Mouse (Mus musculus): ENCODE measurements around the gene Efhd2.

The Efhd2 gene

DNA sequence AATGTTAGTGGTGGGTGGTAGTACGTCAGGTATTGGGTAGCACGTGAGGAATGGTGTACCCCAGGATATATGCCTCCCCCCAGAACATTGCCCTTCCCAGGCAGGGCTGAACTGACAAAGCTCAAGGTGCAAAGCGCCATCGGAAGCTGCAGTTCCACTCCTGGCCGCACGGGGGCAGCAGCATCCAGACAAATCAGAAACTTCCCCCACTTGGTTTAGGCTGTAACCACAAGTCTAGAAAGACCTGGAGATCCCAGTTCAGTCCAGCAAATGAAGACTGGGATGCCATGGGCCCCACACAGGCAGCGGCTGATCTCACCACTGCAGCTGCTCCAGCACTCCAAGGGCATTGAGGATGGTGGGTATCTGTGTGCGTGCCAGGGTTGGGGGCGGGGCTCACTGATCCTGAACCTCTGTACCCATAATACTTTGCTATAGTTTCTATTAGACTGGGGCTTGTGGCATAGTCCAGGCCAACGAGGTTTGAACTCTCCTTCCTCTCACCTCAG, 17.2 kb downstream of the Efhd2 start:
- DNase-seq, result peak; percentile 79 to 85

DNA sequence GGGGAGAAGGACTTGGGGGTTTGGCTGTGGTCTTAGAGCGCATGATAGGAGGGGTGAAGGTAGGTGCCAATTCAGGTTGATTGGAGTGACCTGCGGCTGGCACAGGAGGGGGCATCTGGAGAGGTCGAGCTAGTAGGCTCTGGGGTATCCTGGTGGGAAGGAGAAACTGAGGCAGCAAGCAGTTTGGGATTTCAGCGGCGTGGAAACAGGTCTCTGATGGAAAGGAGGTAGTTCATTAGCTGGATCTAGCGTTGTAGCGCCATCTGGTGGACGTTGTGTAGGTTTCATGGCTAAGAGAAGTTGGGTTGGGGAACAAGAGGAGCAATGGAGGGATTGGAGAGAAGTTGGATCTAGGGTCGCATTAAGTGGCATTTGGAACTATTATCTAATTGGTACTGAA, 21.3 kb downstream of the Efhd2 start:
- peak in 1 of 2 experiments; percentile 69 for DNase-seq

GRCm38 (mm10) chr4:141845999-141846398, 28.7 kb downstream of the Efhd2 start, which contains the start of gene Ctrc:
TSS of gene Ctrc (minus strand) at chr4:141846359.
- DNase-seq, result no peak

DNA sequence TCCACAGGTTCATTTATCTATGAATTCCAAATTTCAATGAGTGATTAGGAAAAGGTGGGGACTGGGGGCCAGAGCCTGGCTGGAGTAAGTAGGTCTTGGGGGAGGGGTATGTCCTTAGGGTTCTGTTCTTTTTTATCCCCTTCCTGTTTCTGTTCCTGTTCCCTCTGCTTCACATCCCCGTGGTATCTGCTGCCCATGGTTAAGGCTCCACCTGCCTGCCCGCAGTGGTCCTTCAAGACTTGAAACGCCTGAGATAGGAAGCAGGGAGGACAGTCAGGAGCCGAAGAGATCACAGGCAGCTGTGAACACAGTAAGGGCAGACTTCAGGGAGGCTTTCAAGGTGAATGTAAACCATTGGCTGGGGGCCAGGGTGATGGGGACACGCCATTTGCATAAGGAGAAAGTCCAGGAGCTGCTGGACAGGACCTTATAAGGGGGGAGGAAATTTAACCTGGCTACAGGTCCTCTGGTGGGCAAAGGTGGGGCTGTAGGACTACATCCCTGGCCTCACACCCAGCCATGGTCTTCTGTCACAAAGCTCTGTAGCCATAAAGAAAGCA, 40.1 kb downstream of the Efhd2 start:
- DNase-seq, result peak; percentile 63 to 75

GRCm38 (mm10) chr4:141833911-141834310, 40.8 kb downstream of the Efhd2 start:
- DNase-seq, result no peak

- DNase-seq, result no peak
Measured at GRCm38 (mm10) chr4:141831361-141831760, 43.4 kb downstream of the Efhd2 start.

- DNase-seq, result no peak
Measured at GRCm38 (mm10) chr4:141830381-141830780, 44.3 kb downstream of the Efhd2 start.

DNA sequence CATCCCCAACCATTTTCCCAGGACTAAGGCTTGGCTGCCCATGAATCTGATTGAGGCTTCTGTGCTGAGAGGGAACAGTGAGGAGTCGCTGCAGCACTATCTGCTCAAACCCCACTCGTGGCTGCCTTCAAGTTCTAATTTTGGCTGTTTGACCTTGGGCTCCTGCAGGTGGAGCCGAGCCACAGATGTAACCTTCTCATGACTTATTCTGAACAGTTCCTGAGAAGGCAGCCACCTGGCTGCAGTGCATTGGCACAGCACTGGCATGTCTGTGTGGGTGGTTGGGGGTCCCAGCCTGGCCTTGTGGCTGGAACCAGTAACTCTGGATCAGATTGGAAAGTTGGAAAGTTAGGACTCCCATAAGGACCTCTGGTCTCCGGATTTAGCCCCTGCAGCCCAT, 46.5 kb downstream of the Efhd2 start:
- no peak for DNase-seq

DNA sequence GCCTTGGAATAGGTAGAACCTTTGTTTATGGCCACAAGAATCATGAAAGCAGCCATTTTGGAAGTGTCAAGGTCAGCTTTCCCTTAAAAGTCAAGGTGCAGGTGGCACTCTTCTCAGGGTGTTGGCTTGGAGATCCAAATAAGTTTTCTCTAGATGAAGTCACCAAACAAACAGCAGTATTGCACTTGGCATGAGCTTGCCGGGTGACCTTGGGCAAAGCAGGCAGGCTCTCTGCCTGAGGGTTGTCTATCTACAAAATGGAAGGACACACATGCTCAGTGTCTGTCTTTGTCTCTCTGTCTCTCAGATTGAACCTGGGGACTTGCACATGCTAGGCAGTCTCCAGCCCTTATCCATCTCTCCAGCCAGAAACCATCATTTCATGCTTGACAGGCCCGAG, 47.3 kb downstream of the Efhd2 start:
- no peak for DNase-seq

GRCm38 (mm10) chr4:141826060-141826459, 48.7 kb downstream of the Efhd2 start, which contains the start of gene Cela2a:
TSS of gene Cela2a (minus strand) at chr4:141826160.
- no peak for DNase-seq

DNA sequence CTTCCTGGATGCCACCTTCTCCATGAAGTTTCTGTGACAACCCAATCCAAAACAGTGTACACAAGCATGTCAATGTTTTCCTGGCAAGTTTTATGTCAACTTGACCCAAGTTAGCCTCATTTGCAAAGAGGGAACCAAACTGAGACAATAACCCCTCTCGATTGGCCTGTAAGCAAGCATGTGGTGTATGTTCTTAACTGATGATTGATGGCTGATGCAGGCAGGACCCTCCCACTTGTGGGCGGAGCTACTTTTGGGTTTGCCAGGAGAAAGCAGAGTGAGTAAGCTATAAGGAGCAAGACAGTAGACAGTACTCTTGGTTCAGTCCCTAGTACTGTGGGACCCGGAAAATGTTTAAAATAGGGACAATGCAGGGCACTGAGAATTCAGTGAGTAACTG, 51.7 kb downstream of the Efhd2 start:
- peak; percentile 16 to 41 for DNase-seq

GRCm38 (mm10) chr4:141822089-141822488, 52.6 kb downstream of the Efhd2 start:
- DNase-seq, result peak; percentile 42 to 54

GRCm38 (mm10) chr4:141821178-141821577, 53.5 kb downstream of the Efhd2 start:
- peak in 1 of 2 experiments; percentile 25 for DNase-seq

DNA sequence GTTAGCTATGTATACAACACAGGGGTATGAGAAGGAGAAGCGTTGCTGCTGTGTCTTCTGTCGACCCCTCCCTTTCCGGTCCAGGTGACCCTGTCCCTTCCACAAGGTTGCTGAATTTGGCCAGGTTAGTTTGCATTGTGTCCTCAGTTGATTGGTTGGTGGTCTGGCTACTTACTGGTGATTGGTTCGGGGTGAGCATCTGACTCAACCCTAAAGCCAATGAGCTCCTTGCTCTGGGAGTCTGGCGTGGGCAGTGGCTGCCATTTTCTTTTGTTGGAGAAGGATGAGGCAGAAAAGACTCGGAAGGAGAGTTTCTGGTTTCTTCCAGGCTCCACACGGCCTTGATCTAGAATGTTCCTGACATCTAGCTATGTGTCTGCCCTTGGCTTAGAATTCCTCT, 55.4 kb downstream of the Efhd2 start:
- DNase-seq, result no peak

DNA sequence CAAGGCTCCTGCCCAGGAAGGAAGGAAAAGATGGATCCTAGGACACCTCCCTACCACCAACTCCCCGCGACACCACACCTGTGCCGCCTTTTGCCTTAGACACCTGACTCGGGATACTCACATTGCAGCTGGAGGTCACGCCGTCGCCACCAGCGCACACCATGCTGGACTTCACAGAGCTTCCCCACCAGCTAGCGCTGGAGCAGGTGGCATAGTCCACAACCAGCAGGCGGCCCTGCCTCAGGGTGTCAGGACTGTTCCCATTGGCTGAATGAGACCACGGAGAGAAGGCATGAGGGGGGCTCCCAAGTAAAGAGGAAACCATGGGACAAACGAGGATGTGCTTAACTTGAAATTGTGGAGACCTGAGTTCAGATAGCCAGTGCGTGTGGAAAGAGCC, 55.9 kb downstream of the Efhd2 start:
- peak in 1 of 2 experiments; percentile 27 for DNase-seq

GRCm38 (mm10) chr4:141817706-141818105, 57.0 kb downstream of the Efhd2 start:
- peak in 1 of 2 experiments; percentile 22 for DNase-seq

DNA sequence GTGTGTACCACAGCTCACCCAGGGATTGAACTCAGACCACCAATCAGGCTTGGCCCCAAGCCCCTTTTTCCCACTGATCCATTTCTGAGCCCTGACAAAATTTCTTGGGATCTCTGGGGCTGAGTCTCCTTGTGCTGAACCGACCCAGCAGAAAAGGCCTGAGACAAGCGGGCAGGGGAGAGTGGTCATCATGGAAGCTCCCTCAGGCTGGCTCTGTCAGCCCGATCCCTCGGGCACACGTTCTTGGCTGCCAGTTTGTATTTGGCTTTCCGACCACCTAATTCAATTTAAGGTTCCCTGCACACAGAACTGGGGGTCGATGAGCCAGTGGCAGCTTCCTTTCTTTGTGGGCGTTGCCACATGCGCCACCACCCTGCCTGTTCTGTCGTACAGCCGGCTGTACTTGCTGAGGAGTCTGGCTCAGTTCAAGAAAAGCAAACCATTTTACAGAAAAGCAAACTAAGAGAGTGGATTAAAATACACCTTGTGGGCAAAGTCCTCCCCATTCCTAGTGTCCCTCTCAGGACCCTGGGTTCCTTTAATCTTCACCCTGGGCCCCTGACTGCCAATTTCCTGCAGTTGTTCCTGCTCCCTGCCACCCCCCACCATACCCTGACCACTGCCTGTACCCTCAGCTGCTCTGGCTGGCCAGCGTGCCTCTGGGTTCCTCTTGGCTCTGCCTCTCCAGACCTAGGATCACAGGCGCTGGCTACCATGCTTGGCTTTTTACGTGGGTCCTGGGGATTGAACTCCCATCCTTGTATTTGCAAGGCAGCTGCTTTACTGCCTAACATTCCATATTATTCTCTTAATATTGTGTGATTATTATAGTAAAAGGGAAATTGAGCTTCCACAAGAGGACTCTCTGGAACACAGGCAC, 57.7 kb downstream of the Efhd2 start:
- peak in 1 of 2 experiments; percentile 28 for DNase-seq

DNA sequence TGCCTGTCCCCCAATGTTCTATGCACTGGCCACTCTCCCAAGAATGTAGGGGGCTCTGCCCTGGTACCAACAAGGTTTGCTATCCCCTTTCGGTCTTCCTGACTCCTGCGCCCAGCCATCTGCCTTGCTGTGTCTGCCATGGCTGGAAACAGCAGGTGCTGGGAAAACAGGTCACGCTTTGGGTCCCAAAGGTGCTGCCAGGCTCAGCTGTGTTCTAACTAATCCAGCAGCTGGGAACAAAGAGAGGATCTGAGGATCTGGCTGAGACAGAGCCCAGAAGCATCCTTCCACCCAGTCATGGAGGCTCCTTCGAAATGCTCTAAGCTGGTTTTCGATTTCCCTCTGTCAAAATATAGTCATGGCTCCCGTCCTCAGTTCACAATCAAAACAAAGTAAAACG, 58.5 kb downstream of the Efhd2 start:
- DNase-seq, result peak in 1 of 2 experiments; percentile 23

GRCm38 (mm10) chr4:141811375-141811774, 63.3 kb downstream of the Efhd2 start:
- DNase-seq, result peak in 1 of 2 experiments; percentile 19

DNA sequence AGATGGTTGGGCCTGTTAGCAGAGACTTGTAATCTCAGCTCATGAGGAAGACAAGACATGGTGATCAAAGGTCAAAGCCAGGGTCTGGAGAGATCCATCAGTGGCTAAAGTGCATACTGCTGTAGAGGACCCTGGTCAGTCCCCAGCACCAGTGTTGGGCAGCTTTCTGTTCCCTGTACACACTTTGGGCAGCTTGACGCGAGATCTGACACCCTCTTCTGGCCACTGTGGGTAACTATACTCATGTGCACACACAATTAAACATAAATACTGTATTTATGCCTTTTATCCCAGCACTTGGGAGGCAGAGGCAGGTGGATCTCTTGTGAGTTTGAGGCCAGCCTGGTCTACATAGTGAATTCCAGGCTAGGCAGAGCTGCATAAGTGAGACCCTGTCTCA, 63.7 kb downstream of the Efhd2 start:
- peak in 1 of 2 experiments; percentile 25 for DNase-seq

DNA sequence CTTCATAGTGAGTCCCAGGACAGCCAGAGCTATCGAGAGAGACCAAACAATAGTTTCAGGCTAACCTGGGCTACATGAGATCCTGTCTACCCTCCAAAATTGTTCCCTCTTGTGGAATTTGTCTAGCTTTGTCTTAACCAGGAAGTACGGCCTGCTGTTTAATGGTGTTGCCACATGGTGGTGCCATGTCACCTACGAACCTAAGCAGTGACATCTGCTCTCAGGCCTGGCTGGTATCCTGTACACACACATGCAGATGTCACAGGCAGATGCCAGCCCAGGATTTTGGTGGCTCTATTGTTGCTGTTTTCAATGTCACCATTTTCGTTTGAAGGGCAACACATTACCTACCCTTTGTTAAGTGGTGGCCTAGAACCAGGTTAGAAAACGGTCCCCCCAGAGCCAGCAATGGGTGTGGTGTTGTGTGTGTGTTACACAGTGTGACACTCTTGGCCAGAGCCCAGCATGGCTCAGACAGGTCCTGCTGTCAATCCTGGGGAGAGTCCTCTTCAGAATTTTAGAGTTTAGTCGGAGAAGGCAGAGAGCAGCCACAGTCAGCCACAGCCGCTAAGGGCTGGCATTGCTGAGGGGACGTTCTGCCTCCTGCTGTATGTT, 64.8 kb downstream of the Efhd2 start:
- peak in 1 of 2 experiments; percentile 28 for DNase-seq
